Mouse (Mus musculus) CH12.LX (cell line): ENCODE measurements around the gene Vav2. TPM values are rescaled to one million over a fixed set of nuclear protein-coding genes. Genes with fewer than 3 reads are reported as not detected.

ENCODE experiments used
- DNase-seq: peaks from one replicate; pipeline ENCODE4 v3.0.0-alpha.2; 2013; ENCODE audit errors: extremely low read depth
- H3K27ac ChIP-seq: 2 replicates; pipeline ENCODE4 v1.5.1; 2012; ENCODE audit warnings: low read depth, mild to moderate bottlenecking, control low read depth, moderate library complexity; ENCODE audit not compliant: insufficient read depth
- H3K27me3 ChIP-seq: replicated peaks from 2 replicates; pipeline ENCODE3; 2012; ENCODE audit warnings: inconsistent platforms
- H3K36me3 ChIP-seq, 2 experiments: replicated peaks in 1 of 2; 2 replicates each; pipeline versions ENCODE3 to v1.6.1; 2012; ENCODE audit warnings: inconsistent platforms in 1 of 2, low read length in 1 of 2, mild to moderate bottlenecking in 1 of 2, mixed read lengths in 1 of 2, moderate library complexity in 1 of 2; ENCODE audit not compliant: control insufficient read depth in 1 of 2, insufficient read depth in 1 of 2
- H3K4me1 ChIP-seq, 2 experiments: 2 replicates each; pipeline ENCODE4 v1.6.1; 2012; ENCODE audit warnings: inconsistent platforms in 1 of 2, moderate library complexity in 1 of 2; ENCODE audit not compliant: insufficient read depth in 2 of 2, control insufficient read depth in 1 of 2
- H3K4me2 ChIP-seq: 2 replicates; pipeline ENCODE4 v1.6.1; 2012; ENCODE audit warnings: low read depth, mild to moderate bottlenecking, control low read depth; ENCODE audit not compliant: poor library complexity, insufficient read depth, severe bottlenecking
- H3K4me3 ChIP-seq, 3 experiments: fragments of 150-350 bp in 1 of 3; sonication (generic) in 1 of 3; replicated peaks in 1 of 3; 2 replicates each; pipeline versions ENCODE3 to v1.5.1; 2011 to 2012; ENCODE audit warnings: low read depth in 2 of 3, low read length in 2 of 3, mild to moderate bottlenecking in 2 of 3, moderate library complexity in 2 of 3, control low read depth in 1 of 3, improper control_type of control experiment in 1 of 3, inconsistent platforms in 1 of 3, mixed read lengths in 1 of 3; ENCODE audit not compliant: poor library complexity in 1 of 3
- H3K79me2 ChIP-seq: replicated peaks from 2 replicates; pipeline ENCODE4 v1.6.1; 2012; ENCODE audit warnings: mild to moderate bottlenecking, moderate library complexity; ENCODE audit not compliant: control insufficient read depth, poor library complexity, insufficient read depth, severe bottlenecking; ENCODE audit errors: extremely low read depth
- H3K9ac ChIP-seq: 2 replicates; pipeline ENCODE4 v1.6.1; 2012; ENCODE audit warnings: low read depth, mild to moderate bottlenecking, control low read depth, moderate library complexity; ENCODE audit not compliant: insufficient read depth
- H3K9me3 ChIP-seq: replicated peaks from 2 replicates; pipeline ENCODE3; 2012; ENCODE audit warnings: low read length, inconsistent platforms, mixed read lengths
- BHLHE40 ChIP-seq: IDR thresholded peaks from 2 replicates; pipeline ENCODE4 v1.6.1; 2011; ENCODE audit warnings: mild to moderate bottlenecking, low read depth, low read length, improper control_type of control experiment
- CHD1 ChIP-seq: IDR thresholded peaks from 2 replicates; pipeline ENCODE4 v1.6.1; 2012; ENCODE audit warnings: low read depth, low read length, improper control_type of control experiment, inconsistent platforms
- CHD2 ChIP-seq: IDR thresholded peaks from 2 replicates; pipeline ENCODE4 v1.6.1; 2011; ENCODE audit warnings: low read length, improper control_type of control experiment
- E2F4 ChIP-seq: IDR thresholded peaks from 2 replicates; pipeline ENCODE4 v1.6.1; 2011; ENCODE audit warnings: low read depth, low read length, improper control_type of control experiment; ENCODE audit not compliant: insufficient replicate concordance
- KAT2A ChIP-seq: IDR thresholded peaks from 2 replicates; pipeline ENCODE4 v1.6.1; 2012; ENCODE audit warnings: low read length, improper control_type of control experiment, inconsistent platforms; ENCODE audit not compliant: insufficient replicate concordance
- MAFK ChIP-seq: IDR thresholded peaks from 2 replicates; pipeline ENCODE4 v1.6.1; 2011; ENCODE audit warnings: low read length, improper control_type of control experiment; ENCODE audit not compliant: insufficient replicate concordance
- MAX ChIP-seq: IDR thresholded peaks from 2 replicates; pipeline ENCODE4 v1.6.1; 2011; ENCODE audit warnings: low read length, improper control_type of control experiment
- MAZ ChIP-seq: IDR thresholded peaks from 2 replicates; pipeline ENCODE4 v1.6.1; 2012; ENCODE audit warnings: low read depth, mild to moderate bottlenecking, inconsistent platforms, low read length, improper control_type of control experiment, moderate library complexity
- MEF2A ChIP-seq: IDR thresholded peaks from 2 replicates; pipeline ENCODE4 v1.6.1; 2014; ENCODE audit warnings: low read depth, mild to moderate bottlenecking, inconsistent platforms, low read length, improper control_type of control experiment, borderline replicate concordance
- NELFE ChIP-seq: IDR thresholded peaks from 2 replicates; pipeline ENCODE4 v1.6.1; 2011; ENCODE audit warnings: low read depth, low read length, improper control_type of control experiment
- RCOR1 ChIP-seq: conservative IDR thresholded peaks from 2 replicates; pipeline ENCODE4 v1.6.1; 2012; ENCODE audit warnings: low read depth, mild to moderate bottlenecking, inconsistent platforms, low read length, improper control_type of control experiment
- TBP ChIP-seq: conservative IDR thresholded peaks from 2 replicates; pipeline ENCODE4 v1.6.1; 2011; ENCODE audit warnings: low read depth, low read length, improper control_type of control experiment
- TCF12 ChIP-seq: IDR thresholded peaks from 2 replicates; pipeline ENCODE4 v1.6.1; 2014; ENCODE audit warnings: low read depth, mild to moderate bottlenecking, inconsistent platforms, low read length, improper control_type of control experiment
- UBTF ChIP-seq: IDR thresholded peaks from 2 replicates; pipeline ENCODE4 v1.6.1; 2012; ENCODE audit warnings: low read depth, mild to moderate bottlenecking, inconsistent platforms, low read length, improper control_type of control experiment, moderate library complexity
- ZC3H11A ChIP-seq: IDR thresholded peaks from 2 replicates; pipeline ENCODE4 v1.6.1; 2012; ENCODE audit warnings: low read depth, mild to moderate bottlenecking, inconsistent platforms, low read length, improper control_type of control experiment
- ZKSCAN1 ChIP-seq: IDR thresholded peaks from 2 replicates; pipeline ENCODE4 v1.6.1; 2012; ENCODE audit warnings: low read depth, inconsistent platforms, low read length, improper control_type of control experiment, borderline replicate concordance
- ZNF384 ChIP-seq: IDR thresholded peaks from 2 replicates; pipeline ENCODE4 v1.6.1; 2012; ENCODE audit warnings: low read depth, low read length, improper control_type of control experiment, inconsistent platforms
- dilution Hi-C: fragments of 300-500 bp; cut with MboI; formaldehyde crosslinking; loops from 2 replicates; pipeline ENCODE4 v1.14.3; 2020; ENCODE audit warnings: low sequenced_read_pairs; ENCODE audit not compliant: extremely low pct_unique_long_range_greater_than_20kb, extremely low pct_ligation_motif_present
- in situ Hi-C: fragments of 300-500 bp; cut with MboI; formaldehyde crosslinking; loops from 3 replicates; pipeline ENCODE4 v1.14.3; 2019; ENCODE audit warnings: low sequenced_read_pairs, low pct_ligation_motif_present, low pct_unique_long_range_greater_than_20kb, mixed read lengths
- polyA plus RNA-seq: library from polyadenylated mRNA; unstranded; fragments of >175 nt; gene quantifications from 2 replicates; pipeline ENCODE4 v1.2.1, GENCODE M21; 2012; ENCODE audit warnings: low read depth; ENCODE audit not compliant: insufficient read length
- total RNA-seq, 2 experiments: library from RNA; depleted of rRNA; stranded (reverse); fragments of 300-350 nt in 1 of 2; fragments of >200 nt in 1 of 2; gene quantifications; 2 replicates each; pipeline ENCODE4 v1.2.3; 2012 to 2014

The Vav2 gene
- total and polyA plus RNA-seq, 3 experiments: 31.5 to 46.8 (median 46.6) TPM

- Histone ChIP-seq H3K9ac (no peak overlapping the region), H3K4me2 (no peak overlapping the region)
- no peak for DNase-seq
Observed at GRCm38 (mm10) chr2:27331560-27331959, 95.3 kb downstream of the Vav2 start.

GRCm38 (mm10) chr2:27330446-27330845, 96.4 kb downstream of the Vav2 start:
- H3K9ac ChIP-seq: no peak overlapping the region
- H3K9me3 ChIP-seq: no peaks in the 10 kb centered on the region
- TF ChIP-seq NELFE (no peak), ZNF384 (no peak), ZKSCAN1 (no peak), E2F4 (no peak), CHD2 (no peak), CHD1 (no peak), MEF2A (no peak), TBP (no peak), MAZ (no peak)
- no peak overlapping the region for H3K4me3 ChIP-seq
- dilution Hi-C loops: no loop called here
- H3K27me3 ChIP-seq: no peaks in the 10 kb centered on the region
- peaks cover 44 to 94% of the 10 kb centered on the region in 2 experiments for H3K36me3 ChIP-seq
- peaks cover 19 to 68% of the 10 kb centered on the region in 2 experiments for H3K4me1 ChIP-seq
- no peak for DNase-seq
- in situ Hi-C loops: no loop called here
- no peak overlapping the region for H3K27ac ChIP-seq
- H3K4me2 ChIP-seq: no peak overlapping the region
- H3K79me2 ChIP-seq: peaks cover 51% of the 10 kb centered on the region

More at GRCm38 (mm10) chr2:27331560-27331959, 95.3 kb downstream of the Vav2 start:
- H3K36me3 ChIP-seq: peaks cover 51 to 93% of the 10 kb centered on the region in 2 experiments
- peaks cover 19 to 57% of the 10 kb centered on the region in 2 experiments for H3K4me1 ChIP-seq
- no peak overlapping the region for H3K4me3 ChIP-seq
- H3K27ac ChIP-seq: no peak overlapping the region
- in situ Hi-C loops: no loop called here
- no peak for TF ChIP-seq KAT2A
- TF ChIP-seq RCOR1: no peak
- 0 out of 2 replicates have a peak, but pooled peaks have one; percentile 30 for TF ChIP-seq TBP
- H3K79me2 ChIP-seq: peaks cover 44% of the 10 kb centered on the region
- H3K9me3 ChIP-seq: no peaks in the 10 kb centered on the region
- no peaks in the 10 kb centered on the region for H3K27me3 ChIP-seq
- dilution Hi-C loops: no loop called here

- Histone ChIP-seq H3K27me3 (no peaks in the 10 kb centered on the region), H3K36me3 (peaks cover 36 to 93% of the 10 kb centered on the region in 2 experiments), H3K9ac (no peak overlapping the region), H3K4me3 (no peak overlapping the region), H3K4me2 (no peak overlapping the region), H3K4me1 (peaks cover 19 to 78% of the 10 kb centered on the region in 2 experiments), H3K27ac (no peak overlapping the region), H3K9me3 (no peaks in the 10 kb centered on the region), H3K79me2 (peaks cover 60% of the 10 kb centered on the region)
- in situ Hi-C loops (no loop called here), dilution Hi-C loops (no loop called here)
- no peak for TF ChIP-seq ZKSCAN1
- TF ChIP-seq MAFK: no peak
- TF ChIP-seq ZNF384: no peak
- TF ChIP-seq TCF12: no peak
- TF ChIP-seq UBTF: no peak
- no peak for TF ChIP-seq ZC3H11A
- no peak for TF ChIP-seq MAX
- no peak for TF ChIP-seq NELFE
- no peak for TF ChIP-seq BHLHE40
- no peak for DNase-seq
Observed at GRCm38 (mm10) chr2:27329386-27330060, 97.3 kb downstream of the Vav2 start.
